Mouse (Mus musculus): ENCODE measurements around the gene Ptcra. TPM values are rescaled to one million over a fixed set of nuclear protein-coding genes. Genes with fewer than 3 reads are reported as not detected.
"Not testable (repeated sequence)": the region's sequence is repeated elsewhere in the genome, so short reads cannot be mapped to it uniquely, and the experiment has no call there.

Ptcra gene
- total RNA-seq, 4 experiments from 2014 or later: not detected

DNA sequence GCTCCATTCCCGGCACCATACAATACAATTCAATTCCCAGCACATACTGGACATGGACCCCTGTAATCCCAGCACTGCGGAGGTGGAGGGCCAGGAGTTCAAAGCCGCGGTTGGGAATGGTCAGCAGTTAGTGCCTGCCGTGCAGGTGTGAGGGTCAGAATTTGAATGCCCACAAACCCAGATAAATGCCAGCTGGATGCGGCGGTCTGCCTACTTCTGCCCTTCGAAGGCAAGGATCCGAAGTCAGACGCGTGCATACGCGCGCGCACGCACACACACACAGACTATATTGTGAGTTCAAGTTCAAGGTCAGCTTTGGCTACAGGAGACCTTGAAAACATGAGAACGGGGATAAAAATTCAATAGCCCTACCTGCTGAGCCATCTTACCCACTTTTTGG, 8.1 kb upstream of the Ptcra start:
- DNase-seq (ENCODE audit: low spot score): no peak

GRCm38 (mm10) chr17:46771025-46771424, 7.5 kb upstream of the Ptcra start:
- no peak for DNase-seq (ENCODE audit: low spot score)

GRCm38 (mm10) chr17:46770546-46770945, 7.0 kb upstream of the Ptcra start:
- DNase-seq (ENCODE audit: low spot score): no peak

DNA sequence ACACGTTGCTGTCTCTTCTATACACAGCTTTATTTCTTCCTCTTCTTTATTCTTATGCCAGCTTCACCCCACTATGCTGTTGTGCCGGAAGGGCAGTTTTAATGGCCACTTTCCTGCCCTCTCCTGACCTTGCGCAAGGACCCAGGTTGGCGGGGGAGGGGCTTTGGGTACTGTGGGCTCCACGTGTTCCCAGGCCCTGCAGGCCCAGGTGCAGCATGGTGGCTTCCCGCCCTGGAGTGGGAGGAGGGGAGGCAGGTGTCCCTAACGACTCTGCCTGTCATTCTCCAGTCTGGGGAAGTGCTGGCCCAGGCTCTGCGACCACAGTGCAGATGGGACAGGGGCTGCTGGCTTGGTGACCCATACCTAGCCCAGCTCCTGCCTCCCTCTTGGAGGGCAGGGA, 4.4 kb upstream of the Ptcra start:
- no peak for DNase-seq (ENCODE audit: low spot score)

DNA sequence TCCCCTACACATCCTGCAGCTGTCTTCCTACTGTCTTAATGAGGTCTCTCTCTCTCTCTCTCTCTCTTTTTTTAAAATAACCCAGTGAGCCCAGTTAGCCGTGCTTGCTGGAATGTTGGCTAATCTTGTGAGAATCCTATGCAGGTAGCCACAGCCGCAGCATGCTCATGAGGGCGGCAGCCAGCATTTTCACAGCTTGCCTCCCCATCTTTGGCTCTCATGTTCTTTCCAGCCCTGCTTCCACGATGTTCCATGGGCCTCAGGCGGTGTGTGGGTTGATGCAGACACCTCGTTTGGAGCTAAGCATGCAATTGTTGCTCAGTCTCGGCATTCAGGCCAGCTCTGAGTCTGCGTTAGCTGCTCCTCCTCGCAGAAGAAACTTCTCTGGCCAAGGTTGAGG, 1.4 kb upstream of the Ptcra start:
- DNase-seq (ENCODE audit: low spot score): not testable (repeated sequence)

GRCm38 (mm10) chr17:46758753-46759152, 4.8 kb downstream of the Ptcra start:
- DNase-seq (ENCODE audit: low spot score): no peak

- DNase-seq (ENCODE audit: low spot score): peak; percentile 94
Observed at GRCm38 (mm10) chr17:46751794-46752556, 11.5 kb downstream of the Ptcra start, which contains the start of gene Cnpy3. TSS of gene Cnpy3 (minus strand) at chr17:46752214.

DNA sequence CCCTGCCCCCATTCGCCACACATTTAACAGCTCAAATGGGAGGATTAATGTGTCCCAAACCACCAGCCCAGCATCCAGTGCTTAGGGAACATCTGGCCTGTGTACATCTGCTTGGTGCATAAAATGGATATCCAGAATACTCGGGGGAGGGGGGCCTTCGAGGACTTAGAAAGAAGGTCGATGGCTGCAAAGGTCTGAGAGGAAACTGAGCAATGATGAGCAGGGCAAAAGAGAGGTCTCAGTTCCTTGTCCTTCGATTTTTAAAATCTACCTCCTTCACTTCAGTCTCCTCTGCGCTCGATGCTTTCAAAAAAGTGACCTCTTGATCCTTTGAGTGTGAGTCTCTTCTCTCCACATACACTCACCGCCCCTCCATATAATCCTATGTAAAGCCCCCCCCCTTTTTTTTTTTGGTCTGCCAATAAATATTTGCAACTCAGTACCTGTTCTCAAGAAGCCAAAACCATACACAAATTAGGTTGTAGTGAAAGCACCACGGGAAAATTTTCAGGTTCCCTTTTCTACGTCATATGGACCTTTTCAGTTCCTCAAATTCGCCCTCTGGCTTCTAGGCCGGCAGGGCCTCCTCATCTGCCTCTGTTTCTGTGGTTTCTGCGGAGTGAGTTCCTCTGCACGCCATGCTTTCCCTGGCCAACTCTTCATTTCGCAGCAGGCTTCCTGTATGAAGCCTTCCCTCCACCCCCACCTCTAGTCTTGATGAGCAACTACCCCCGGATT, 12.3 kb downstream of the Ptcra start:
- peak; percentile 69 for DNase-seq (ENCODE audit: low spot score)

- no peak for DNase-seq (ENCODE audit: low spot score)
Observed at GRCm38 (mm10) chr17:46750580-46750979, 12.9 kb downstream of the Ptcra start.

DNA sequence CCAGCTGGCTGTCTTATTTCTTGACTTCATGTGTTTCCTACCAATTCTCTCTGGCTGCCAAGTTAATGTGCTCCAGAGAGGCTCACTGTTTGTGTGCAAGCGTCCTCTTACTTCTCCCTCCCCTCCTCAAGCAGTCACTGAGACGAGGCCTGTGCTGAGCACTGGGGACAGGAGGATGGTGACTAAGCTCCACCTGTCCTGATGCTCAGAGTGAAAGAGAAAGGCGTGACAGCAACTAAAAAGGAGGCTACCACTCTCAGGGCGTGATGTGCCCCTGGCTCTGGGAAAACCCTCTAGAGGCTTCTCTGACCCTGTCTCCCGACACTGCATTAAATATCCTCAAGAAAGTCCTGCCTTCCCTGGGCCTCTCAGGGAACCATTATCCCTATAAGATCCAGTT, 14.2 kb downstream of the Ptcra start:
- no peak for DNase-seq (ENCODE audit: low spot score)

GRCm38 (mm10) chr17:46747806-46748205, 15.7 kb downstream of the Ptcra start:
- DNase-seq (ENCODE audit: low spot score): no peak

DNA sequence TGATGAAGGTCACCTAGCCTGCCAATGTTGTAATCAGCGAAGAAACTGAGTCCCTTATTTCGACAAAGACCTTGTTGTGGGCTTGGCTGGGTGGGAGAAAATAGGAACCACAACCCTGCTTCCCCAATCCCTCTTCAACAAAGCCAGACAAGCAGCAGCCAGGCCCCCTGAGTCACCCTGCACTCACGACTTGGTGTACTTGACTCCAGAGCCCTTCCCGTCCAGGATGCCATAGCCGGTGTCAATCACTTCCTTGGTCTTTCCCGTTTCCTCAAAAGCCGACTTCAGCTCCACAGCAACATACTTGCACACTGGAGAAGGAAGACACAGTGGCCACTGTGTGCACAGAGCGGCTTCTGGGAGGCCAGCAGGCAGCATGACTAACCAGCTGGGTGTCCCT, 16.3 kb downstream of the Ptcra start:
- DNase-seq (ENCODE audit: low spot score): no peak

DNA sequence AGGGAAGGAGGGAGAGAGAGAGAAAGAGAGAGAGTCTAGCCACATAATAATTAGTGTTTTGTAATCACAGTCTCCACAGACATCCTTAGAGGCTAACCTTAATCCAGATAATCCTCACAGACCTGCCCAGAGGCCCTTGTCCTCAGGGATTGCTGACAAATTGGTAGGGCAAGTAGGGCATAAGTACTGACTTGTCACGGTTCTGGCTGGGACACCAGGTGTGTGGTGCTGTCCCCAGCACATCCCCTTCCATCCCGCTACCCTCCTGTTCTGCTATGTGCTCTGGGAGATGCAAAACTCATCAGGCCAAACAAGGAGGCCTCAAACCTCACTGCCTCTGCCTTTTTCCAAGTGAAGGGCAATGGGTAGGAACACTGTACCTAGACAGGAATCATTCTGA, 18.0 kb downstream of the Ptcra start:
- no peak for DNase-seq (ENCODE audit: low spot score)

DNA sequence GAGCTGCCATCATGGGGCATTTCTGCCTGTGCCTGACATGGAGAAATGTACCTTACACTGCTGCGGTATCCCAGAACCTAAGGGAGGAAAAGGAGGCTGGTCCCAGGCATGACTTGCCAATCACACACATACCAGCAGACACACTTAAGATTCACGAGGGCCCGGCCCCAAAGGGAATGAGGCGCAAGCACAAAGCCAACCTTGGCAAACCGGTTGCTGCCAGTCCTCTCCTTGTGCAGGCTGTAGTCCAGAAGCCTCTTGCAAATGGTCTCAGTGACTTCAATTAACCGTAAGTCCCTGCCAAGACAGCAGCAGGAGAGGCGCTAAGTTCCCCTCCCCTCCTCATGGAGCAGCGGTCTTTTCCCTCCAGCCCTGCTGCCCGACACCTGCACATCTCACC, 20.5 kb downstream of the Ptcra start:
- DNase-seq (ENCODE audit: low spot score): no peak

DNA sequence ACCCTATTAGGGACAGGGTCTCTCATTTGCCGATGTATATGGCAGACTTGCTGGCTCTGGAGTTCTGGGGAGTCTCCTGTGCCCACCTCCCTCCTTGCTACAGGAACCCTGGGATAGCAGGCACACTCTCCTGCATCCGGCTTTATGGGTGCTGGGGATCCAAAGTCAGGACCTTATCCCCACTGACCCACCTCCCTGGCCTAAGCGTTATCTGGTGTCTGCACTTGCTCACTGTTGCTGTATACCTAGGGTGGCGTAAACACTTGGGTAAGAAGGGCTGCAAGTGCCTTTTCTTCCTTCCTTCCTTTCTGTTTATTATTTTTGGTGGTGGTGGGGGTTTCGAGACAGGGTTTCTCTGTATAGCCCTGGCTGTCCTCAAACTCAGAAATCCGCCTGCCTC, 22.2 kb downstream of the Ptcra start:
- no peak for DNase-seq (ENCODE audit: low spot score)

DNA sequence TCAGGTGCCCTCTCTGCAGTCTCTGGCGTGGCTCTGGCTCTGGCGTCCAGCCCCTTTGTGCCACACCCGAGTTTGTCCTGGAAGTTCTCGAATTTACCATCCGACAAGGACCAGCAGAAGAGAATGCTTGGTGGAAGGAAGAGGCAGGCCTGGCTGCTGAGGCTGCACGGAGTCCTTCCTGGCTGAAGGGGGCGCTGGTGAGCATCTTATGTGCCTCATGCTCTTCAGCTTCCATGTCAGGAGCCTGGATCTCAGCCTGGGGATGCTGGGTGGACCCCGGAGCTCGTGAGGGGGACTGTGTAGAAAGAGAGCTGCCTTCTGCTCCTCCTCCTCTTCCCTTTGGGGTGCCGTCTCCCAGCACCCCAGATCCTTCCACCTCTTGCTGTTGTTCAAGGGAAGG, 27.4 kb downstream of the Ptcra start:
- DNase-seq (ENCODE audit: low spot score): no peak

DNA sequence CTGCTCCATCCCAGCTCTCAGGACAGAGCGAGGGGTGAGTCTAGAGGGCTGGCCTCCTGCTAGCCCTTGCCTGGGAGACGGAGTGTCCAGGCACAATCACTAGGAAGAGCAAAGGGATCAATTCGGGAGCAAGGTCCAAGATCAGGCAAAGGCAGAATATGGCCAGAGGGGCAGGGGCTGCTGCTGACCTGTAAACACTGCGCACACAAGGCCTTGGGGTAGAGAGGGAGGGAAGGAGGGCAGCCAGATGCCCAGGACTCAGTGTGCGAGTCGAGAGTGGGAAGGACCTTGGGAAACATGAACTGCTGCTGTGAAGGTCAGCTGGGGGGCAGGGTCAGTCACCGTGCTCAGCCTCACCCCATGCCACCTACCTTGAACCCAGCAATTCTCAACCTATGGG, 28.2 kb downstream of the Ptcra start:
- no peak for DNase-seq (ENCODE audit: low spot score)

DNA sequence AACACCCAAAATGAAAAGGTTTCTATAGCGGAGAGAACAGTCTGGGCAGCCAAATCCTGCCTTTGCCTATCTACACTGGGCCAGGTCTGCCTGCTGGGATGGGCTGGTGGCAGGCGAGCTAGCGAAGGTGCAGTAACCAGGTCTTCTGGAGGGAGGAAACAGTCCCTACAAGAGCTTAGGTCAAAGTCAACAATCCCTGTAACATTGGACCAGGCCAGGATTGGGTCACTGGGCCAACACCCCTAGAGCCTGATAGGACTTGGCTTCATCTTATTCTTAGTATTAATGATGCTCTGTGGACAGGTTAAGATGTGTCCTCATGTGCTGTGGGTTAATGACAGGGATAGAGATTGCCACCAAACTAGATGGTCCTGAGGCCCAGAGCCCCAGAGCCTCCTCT, 29.5 kb downstream of the Ptcra start:
- DNase-seq (ENCODE audit: low spot score): no peak

GRCm38 (mm10) chr17:46728904-46729318, 34.6 kb downstream of the Ptcra start, which contains the start of gene Gnmt:
TSS of gene Gnmt (minus strand) at chr17:46729168.
- no peak for DNase-seq (ENCODE audit: low spot score)

GRCm38 (mm10) chr17:46728496-46728895, 35.0 kb downstream of the Ptcra start:
- no peak for DNase-seq (ENCODE audit: low spot score)

DNA sequence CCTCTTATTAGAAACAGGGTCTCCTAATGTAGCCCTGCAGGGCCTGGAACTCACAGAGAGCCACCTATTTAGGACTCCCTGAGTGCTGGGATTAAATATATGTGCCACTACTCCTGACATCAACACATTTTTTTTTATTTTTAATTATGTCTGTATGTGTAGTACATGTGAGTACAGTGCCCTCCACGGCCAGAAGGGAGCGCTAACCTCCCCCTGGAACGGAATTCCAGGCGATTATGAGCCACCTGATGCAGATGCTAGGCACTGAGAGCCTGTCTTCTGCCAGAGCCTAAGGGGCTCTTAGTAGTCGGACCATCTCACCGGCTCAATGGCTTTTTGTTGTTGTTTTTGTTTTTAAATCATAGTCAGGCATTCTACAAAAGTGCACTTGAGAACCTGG, 35.5 kb downstream of the Ptcra start:
- DNase-seq (ENCODE audit: low spot score): no peak

DNA sequence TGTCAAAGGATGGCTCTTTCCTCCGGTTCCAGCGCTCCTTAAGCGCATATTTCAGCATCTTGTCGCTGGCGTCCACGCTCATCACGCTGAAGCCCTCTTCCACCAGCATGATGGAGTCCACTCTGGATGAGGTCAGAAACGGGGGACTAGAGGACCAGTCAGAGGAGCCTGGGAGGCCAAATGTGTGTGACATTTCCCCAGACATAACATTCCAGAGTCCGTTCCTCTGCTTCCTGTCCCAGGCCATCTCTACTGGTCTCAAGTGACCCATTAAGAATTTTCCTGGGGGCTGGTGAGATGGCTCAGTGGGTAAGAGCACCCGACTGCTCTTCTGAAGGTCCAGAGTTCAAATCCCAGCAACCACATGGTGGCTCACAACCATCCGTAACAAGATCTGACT, 36.2 kb downstream of the Ptcra start:
- DNase-seq (ENCODE audit: low spot score): no peak
